Mouse (Mus musculus) adrenal gland, adult 18-20 months (tissue): ENCODE results near the gene Rragd. TPM values are rescaled to one million over a fixed set of nuclear protein-coding genes. Genes with fewer than 3 reads are reported as not detected.
A peak's percentile ranks its signal among the peaks of the same experiment; 100 is the strongest.
"Not testable (repeated sequence)": the region's sequence is repeated elsewhere in the genome, so short reads cannot be mapped to it uniquely, and the experiment has no call there.

Experiments
- DNase-seq, 2 experiments: peaks; one replicate each; pipeline ENCODE4 v3.0.0; 2021 to 2022; ENCODE audit warnings: low spot score in 2 of 2
- long read RNA-seq, 2 experiments: library from polyadenylated mRNA; stranded (forward); transcript quantifications; one replicate each; pipeline ENCODE4 v2.0.0; 2021
- total RNA-seq, 2 experiments: library from RNA; stranded (reverse); gene quantifications; 1 replicate in 1 of 2; 2 replicates in 1 of 2; pipeline ENCODE4 v1.2.3; 2021

Rragd gene
- total RNA-seq = 10 to 100 TPM; 16.1 to 21.1 TPM
- long read RNA-seq, experiment 1, full-length matches to known transcripts = 9 of 11 reads
- long read RNA-seq, experiment 1, partial matches to known transcripts = 0 of 11 reads
- long read RNA-seq, experiment 1, other reads (novel, unspliced or antisense) = 2 of 11 reads
- long read RNA-seq, experiment 2, full-length matches to known transcripts = 10 of 15 reads
- long read RNA-seq, experiment 2, partial matches to known transcripts = 1 of 15 reads
- long read RNA-seq, experiment 2, other reads (novel, unspliced or antisense) = 4 of 15 reads

- peak in 1 of 2 experiments; percentile 34 for DNase-seq
Measured at GRCm38 (mm10) chr4:32982716-32983175, at the start of gene Rragd. Gene Rragd, plus strand, starts transcription at chr4:32983037.

GRCm38 (mm10) chr4:32936762-32937341 lies 46.0 kb upstream of the Rragd start:
- no peak for DNase-seq

- DNase-seq = no peak
Measured at GRCm38 (mm10) chr4:32939521-32939920, 43.3 kb upstream of the Rragd start.

GRCm38 (mm10) chr4:32939964-32940363 lies 42.9 kb upstream of the Rragd start:
- no peak for DNase-seq

GRCm38 (mm10) chr4:32940984-32941383 lies 41.9 kb upstream of the Rragd start:
- DNase-seq = no peak

- no peak for DNase-seq
Measured at GRCm38 (mm10) chr4:32947631-32948030, 35.2 kb upstream of the Rragd start.

GRCm38 (mm10) chr4:32948696-32949095 lies 34.1 kb upstream of the Rragd start:
- no peak for DNase-seq

GRCm38 (mm10) chr4:32950356-32951034 lies 32.3 kb upstream of the Rragd start, which contains the start of gene Ankrd6:
Gene Ankrd6, minus strand, starts transcription at chr4:32950841.
- DNase-seq = peak; percentile 72 to 79

- no peak for DNase-seq
Measured at GRCm38 (mm10) chr4:32951035-32951940, 31.5 kb upstream of the Rragd start.

GRCm38 (mm10) chr4:32952681-32953080 lies 30.2 kb upstream of the Rragd start:
- DNase-seq = no peak

- DNase-seq = no peak
Measured at GRCm38 (mm10) chr4:32956423-32956822, 26.4 kb upstream of the Rragd start.

GRCm38 (mm10) chr4:32961394-32961793 lies 21.4 kb upstream of the Rragd start:
- DNase-seq = no peak

- not testable (repeated sequence) for DNase-seq
Measured at GRCm38 (mm10) chr4:32964619-32965018, 18.2 kb upstream of the Rragd start.

GRCm38 (mm10) chr4:32977331-32977730 lies 5.5 kb upstream of the Rragd start:
- DNase-seq = no peak

GRCm38 (mm10) chr4:32980061-32980460 lies 2.8 kb upstream of the Rragd start:
- no peak for DNase-seq

- DNase-seq = no peak
Measured at GRCm38 (mm10) chr4:32981617-32982016, 1.2 kb upstream of the Rragd start.

GRCm38 (mm10) chr4:32982041-32982715 lies 659 bp upstream of the Rragd start:
- peak in 1 of 2 experiments; percentile 24 for DNase-seq

GRCm38 (mm10) chr4:32983176-32984155 lies 629 bp downstream of the Rragd start:
- peak; percentile 72 to 74 for DNase-seq

GRCm38 (mm10) chr4:32984242-32984641 lies 1.4 kb downstream of the Rragd start:
- DNase-seq = no peak
